Mouse (Mus musculus) liver, postnatal 0 days (tissue): ENCODE measurements at regions not wholly inside any gene's neighbourhood (a gene's known extent, or its start where the extent isn't known, plus 50 kb on each side); places are given as distances from the start of the nearest gene placed in this dataset.

Source experiments
- ATAC-seq: fragments of 200-750 bp; cut with Nextera tagmentation; 2 replicates; pipeline ENCODE4 v1.8.0; 2017; ENCODE audit warnings: mild to moderate bottlenecking, moderate library complexity
- DNase-seq: peaks from one replicate; pipeline ENCODE4 v3.0.0-alpha.2; 2016
- H3K27ac ChIP-seq: fragments of 300-500 bp; sonication (generic); 2 replicates; pipeline ENCODE4 v1.5.1; 2014; ENCODE audit warnings: antibody characterized with exemption, moderate library complexity, mild to moderate bottlenecking, low read depth
- H3K27me3 ChIP-seq: fragments of 300-500 bp; sonication (generic); 2 replicates; pipeline ENCODE4 v1.6.1; 2014; ENCODE audit warnings: low read length, control low read depth, mixed read lengths; ENCODE audit not compliant: insufficient read depth
- H3K36me3 ChIP-seq: fragments of 300-500 bp; sonication (generic); replicated peaks from 2 replicates; pipeline ENCODE4 v1.6.1; 2014; ENCODE audit warnings: mild to moderate bottlenecking, control low read depth, low read length, moderate library complexity, mixed read lengths; ENCODE audit not compliant: insufficient read depth
- H3K4me1 ChIP-seq: fragments of 300-500 bp; sonication (generic); 2 replicates; pipeline ENCODE4 v1.6.1; 2014; ENCODE audit warnings: antibody characterized with exemption, mild to moderate bottlenecking, control low read depth; ENCODE audit not compliant: insufficient read depth
- H3K4me2 ChIP-seq: fragments of 300-500 bp; sonication (generic); 2 replicates; pipeline ENCODE4 v1.6.1; 2014; ENCODE audit warnings: low read depth, mild to moderate bottlenecking, low read length, moderate library complexity, mixed read lengths
- H3K4me3 ChIP-seq: fragments of 300-500 bp; sonication (generic); 2 replicates; pipeline ENCODE4 v1.5.1; 2014; ENCODE audit warnings: low read depth, low read length
- H3K9ac ChIP-seq: fragments of 300-500 bp; sonication (generic); replicated peaks from 2 replicates; pipeline ENCODE4 v1.6.1; 2014; ENCODE audit warnings: mild to moderate bottlenecking, moderate library complexity
- H3K9me3 ChIP-seq: fragments of 300-500 bp; sonication (generic); 2 replicates; pipeline ENCODE4 v1.6.1; 2016; ENCODE audit warnings: mild to moderate bottlenecking, control low read depth, low read length, mixed read lengths
- CTCF ChIP-seq: sonication (generic); IDR thresholded peaks from 2 replicates; pipeline ENCODE4 v1.5.1; 2016; ENCODE audit warnings: antibody characterized with exemption, low read depth
- EP300 ChIP-seq: IDR thresholded peaks from 2 replicates; pipeline ENCODE4 v1.6.1; 2016; ENCODE audit warnings: antibody characterized with exemption, low read depth, mild to moderate bottlenecking
- WGBS: fragments of 180-500 bp; shearing (Covaris S2); extraction: QIAGEN DNeasy Blood & Tissue Kit; methylation state at CpG from one replicate; pipeline ENCODE4 v1.1.7; 2014; ENCODE audit not compliant: insufficient replicate concordance; 5-methylcytosine and 5-hydroxymethylcytosine counted together

DNA sequence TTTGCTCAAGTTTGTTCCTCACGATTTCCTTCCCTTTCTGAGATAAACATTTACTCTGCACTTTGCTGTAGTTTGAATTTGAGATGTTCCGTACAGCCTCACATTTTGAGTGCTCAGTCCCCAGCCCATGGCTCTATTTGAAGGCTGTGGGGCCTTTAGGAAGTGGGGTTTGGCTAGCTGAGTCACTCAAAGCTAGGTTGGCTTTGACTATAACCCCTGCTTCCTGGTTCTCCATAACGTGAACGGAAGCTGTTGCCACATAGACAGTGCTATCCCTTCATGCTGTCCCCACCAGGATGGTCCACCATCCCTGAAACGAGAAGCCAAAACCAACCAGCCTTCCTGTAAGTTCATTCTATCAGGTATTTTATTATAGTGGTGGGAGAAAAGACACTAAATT is 111.1 kb downstream of the Evx1 start:
- H3K4me1 ChIP-seq = no peaks in the 10 kb centered on the region
- H3K4me3 ChIP-seq = no peak overlapping the region
- TF ChIP-seq EP300 = no peak
- no peak for TF ChIP-seq CTCF
- H3K9me3 ChIP-seq = no peaks in the 10 kb centered on the region
- WGBS = 43% methylated on average over 5 of the region's 5 CpGs
- no peak for ATAC-seq
- no peak for DNase-seq
- no peak overlapping the region for H3K9ac ChIP-seq
- no peak overlapping the region for H3K27ac ChIP-seq
- H3K4me2 ChIP-seq = no peak overlapping the region
- H3K36me3 ChIP-seq = no peaks in the 10 kb centered on the region
- no peaks in the 10 kb centered on the region for H3K27me3 ChIP-seq

DNA sequence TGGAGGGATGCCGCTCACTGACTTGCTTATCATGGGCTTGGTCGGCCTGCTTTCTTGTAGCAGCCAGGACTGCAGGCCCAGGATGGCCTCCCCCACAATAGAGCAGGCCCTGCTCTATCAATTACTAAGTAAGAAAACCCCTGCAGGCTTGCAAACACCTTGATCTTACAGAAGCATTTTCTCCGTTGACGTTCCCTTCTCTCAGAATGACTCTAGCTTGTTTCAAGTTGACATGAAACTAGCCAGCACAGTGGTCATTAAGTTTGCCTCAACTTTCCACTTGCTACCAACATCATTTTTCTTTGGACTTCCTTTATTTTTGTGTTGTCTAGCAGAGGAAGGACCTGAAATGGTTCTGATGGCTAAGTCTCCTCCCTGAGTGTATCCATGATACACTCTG is 111.8 kb downstream of the Evx1 start:
- Histone ChIP-seq H3K4me3 (no peak overlapping the region), H3K27me3 (no peaks in the 10 kb centered on the region), H3K4me1 (no peaks in the 10 kb centered on the region), H3K36me3 (no peaks in the 10 kb centered on the region), H3K9ac (no peak overlapping the region), H3K9me3 (no peaks in the 10 kb centered on the region), H3K4me2 (no peak overlapping the region), H3K27ac (no peak overlapping the region)
- ATAC-seq = no peak
- DNase-seq = no peak
- 88% methylated on average over 4 of the region's 4 CpGs for WGBS
- TF ChIP-seq EP300 (no peak), CTCF (no peak)

- no peak overlapping the region for H3K27ac ChIP-seq
- H3K9me3 ChIP-seq = no peaks in the 10 kb centered on the region
- no peak overlapping the region for H3K4me2 ChIP-seq
- H3K27me3 ChIP-seq = no peaks in the 10 kb centered on the region
- DNase-seq (no peak), ATAC-seq (no peak)
- no peaks in the 10 kb centered on the region for H3K36me3 ChIP-seq
- TF ChIP-seq EP300 = no peak
- no peak for TF ChIP-seq CTCF
- 66% methylated on average over 11 of the region's 11 CpGs for WGBS
- H3K4me3 ChIP-seq = no peak overlapping the region
- H3K9ac ChIP-seq = no peak overlapping the region
- no peaks in the 10 kb centered on the region for H3K4me1 ChIP-seq
These were observed 115.3 kb downstream of the Evx1 start for GRCm38 (mm10) chr6:52428489-52429203.

DNA sequence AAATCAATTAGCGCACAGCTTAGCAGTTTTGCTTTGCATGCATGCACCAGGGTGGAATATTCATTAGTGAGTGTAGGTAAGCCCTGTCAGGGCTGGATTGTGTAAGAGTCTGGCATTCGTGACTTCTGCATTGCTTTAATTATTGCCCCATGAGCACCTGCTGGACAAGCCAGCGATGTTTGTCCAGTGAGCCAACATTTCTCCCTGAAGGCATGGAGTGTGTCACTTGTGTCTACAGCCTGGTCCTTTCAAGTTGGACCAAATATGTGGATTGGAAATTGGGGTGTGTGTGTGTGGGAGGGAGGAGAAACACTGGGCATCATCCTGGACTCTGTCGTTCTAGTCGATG is 115.9 kb downstream of the Evx1 start:
- no peak for TF ChIP-seq EP300
- Histone ChIP-seq H3K4me1 (no peaks in the 10 kb centered on the region), H3K4me3 (no peak overlapping the region), H3K4me2 (no peak overlapping the region), H3K36me3 (no peaks in the 10 kb centered on the region), H3K27me3 (no peaks in the 10 kb centered on the region), H3K9me3 (no peaks in the 10 kb centered on the region), H3K9ac (no peak overlapping the region), H3K27ac (no peak overlapping the region)
- 67% methylated on average over 5 of the region's 5 CpGs for WGBS
- no peak for ATAC-seq
- no peak for DNase-seq

- DNase-seq (no peak), ATAC-seq (no peak)
- Histone ChIP-seq H3K4me3 (no peak overlapping the region), H3K9ac (no peak overlapping the region), H3K4me2 (no peak overlapping the region), H3K9me3 (no peaks in the 10 kb centered on the region), H3K4me1 (no peaks in the 10 kb centered on the region), H3K27me3 (no peaks in the 10 kb centered on the region), H3K27ac (no peak overlapping the region), H3K36me3 (no peaks in the 10 kb centered on the region)
- TF ChIP-seq EP300 (no peak), CTCF (no peak)
- WGBS = 43% methylated on average over 2 of the region's 2 CpGs
These were observed 119.9 kb downstream of the Evx1 start for GRCm38 (mm10) chr6:52433234-52433633.

GRCm38 (mm10) chr6:52434771-52435170 is 121.5 kb downstream of the Evx1 start:
- 70% methylated on average over 4 of the region's 4 CpGs for WGBS
- DNase-seq = no peak
- Histone ChIP-seq H3K4me1 (no peaks in the 10 kb centered on the region), H3K4me3 (no peak overlapping the region), H3K9ac (no peak overlapping the region), H3K27me3 (no peaks in the 10 kb centered on the region), H3K9me3 (no peaks in the 10 kb centered on the region), H3K27ac (no peak overlapping the region), H3K4me2 (no peak overlapping the region), H3K36me3 (no peaks in the 10 kb centered on the region)
- ATAC-seq = no peak
- TF ChIP-seq CTCF (no peak), EP300 (no peak)

DNA sequence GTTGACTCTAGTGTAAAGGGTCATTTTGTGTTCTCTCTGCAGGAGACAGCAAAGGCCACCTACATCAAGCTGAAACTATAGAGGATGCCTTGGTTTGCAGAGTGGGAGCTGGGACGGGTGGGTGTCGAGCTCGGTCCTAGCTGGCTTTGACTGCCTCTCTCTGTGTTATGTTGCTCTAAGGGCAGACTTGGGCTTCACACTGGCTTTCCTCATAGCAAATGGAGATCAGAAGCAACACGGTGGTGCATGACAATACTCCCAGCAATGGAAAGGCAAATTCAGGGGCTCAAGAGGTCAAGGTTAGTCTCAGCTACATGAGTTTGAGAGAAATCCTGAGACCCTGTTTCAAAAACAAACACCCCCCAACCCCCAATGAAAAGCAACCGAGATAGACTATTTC is 122.1 kb downstream of the Evx1 start:
- no peak overlapping the region for H3K27ac ChIP-seq
- H3K36me3 ChIP-seq = no peaks in the 10 kb centered on the region
- no peaks in the 10 kb centered on the region for H3K27me3 ChIP-seq
- no peak overlapping the region for H3K4me2 ChIP-seq
- H3K9me3 ChIP-seq = no peaks in the 10 kb centered on the region
- 66% methylated on average over 5 of the region's 5 CpGs for WGBS
- no peak for DNase-seq
- no peak for TF ChIP-seq EP300
- TF ChIP-seq CTCF = no peak
- no peaks in the 10 kb centered on the region for H3K4me1 ChIP-seq
- ATAC-seq = no peak
- no peak overlapping the region for H3K4me3 ChIP-seq
- no peak overlapping the region for H3K9ac ChIP-seq
